Mouse (Mus musculus): ENCODE data around the gene Focad. TPM values are rescaled to one million over a fixed set of nuclear protein-coding genes. Genes with fewer than 3 reads are reported as not detected.

Focad gene
- polyA plus RNA-seq, 1 experiment: 4.7 TPM

DNA sequence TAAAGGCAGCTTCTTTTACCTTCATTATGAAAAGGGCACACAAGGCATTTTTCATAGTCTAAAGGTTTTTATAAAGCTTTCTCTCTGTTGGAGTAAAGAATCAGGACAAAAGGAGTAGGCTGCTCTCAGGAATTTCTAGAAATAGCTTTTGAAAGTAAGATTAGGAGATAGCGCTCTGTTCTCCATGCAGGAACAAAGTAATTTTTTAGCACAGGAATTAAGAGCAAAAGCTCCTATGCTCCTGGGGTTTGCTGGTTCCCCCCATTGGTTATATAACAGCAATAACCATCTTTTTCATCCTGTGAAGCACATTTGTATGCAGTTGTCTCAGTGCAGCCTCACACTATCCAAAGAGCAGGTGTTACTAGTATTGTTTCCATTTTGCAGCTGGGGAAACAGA lies 170.1 kb downstream of the Focad start:
- H3K27ac ChIP-seq (ENCODE audit: insufficient read depth, low read length): no peak overlapping the region
- H3K27me3 ChIP-seq (ENCODE audit: control insufficient read depth, insufficient read depth, low read length): no peaks in the 10 kb centered on the region
- H3K36me3 ChIP-seq (ENCODE audit: control insufficient read depth, insufficient read depth, low read length): no peaks in the 10 kb centered on the region
- H3K4me3 ChIP-seq (ENCODE audit: extremely low read depth, insufficient read depth, insufficient read length): no peak overlapping the region
- H3K4me1 ChIP-seq (ENCODE audit: control insufficient read depth, insufficient read depth, insufficient read length): no peaks in the 10 kb centered on the region
- no peak for DNase-seq (ENCODE audit: low read depth in 1 of 2, low spot score in 2 of 2)
- TF ChIP-seq CTCF (IDR thresholded peaks at IDR 0.05; ENCODE audit: extremely low read depth, insufficient read depth, insufficient read length, insufficient replicate concordance) (no peak), POLR2A (IDR thresholded peaks at IDR 0.05; ENCODE audit: low read depth, low read length) (no peak)
- WGBS: 98% methylated on average over 1 of the region's 1 CpGs

DNA sequence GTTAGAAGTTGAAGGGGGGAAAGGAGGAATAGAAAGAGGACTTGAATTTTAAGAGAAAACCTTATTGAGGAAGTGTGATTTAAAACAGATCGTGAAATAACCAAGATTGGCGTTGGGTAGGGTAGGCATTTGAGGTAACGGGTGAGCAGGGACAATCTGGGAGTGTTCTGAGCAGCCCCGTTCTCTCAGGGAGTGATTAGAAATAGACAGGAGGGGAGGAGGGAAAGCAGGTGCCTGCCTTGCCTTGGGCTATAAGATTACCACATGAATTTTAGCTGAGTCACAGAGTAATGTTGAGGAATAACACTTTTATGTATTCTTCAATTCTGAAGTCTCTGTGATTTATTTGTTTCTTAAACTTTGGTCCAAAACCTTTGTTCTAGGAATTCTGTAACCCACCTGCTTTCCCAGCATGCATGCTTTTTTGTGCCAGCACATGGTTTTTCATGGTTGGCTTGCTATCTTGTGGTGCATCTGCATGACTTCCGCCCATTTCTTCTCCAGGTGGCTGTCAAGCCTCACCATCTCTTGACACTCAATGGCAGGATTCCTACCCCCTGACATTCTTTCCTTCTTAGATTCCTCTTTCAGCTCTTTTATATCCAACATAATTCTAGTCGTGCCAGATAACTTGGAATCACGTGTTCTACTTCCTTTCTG lies 176.1 kb downstream of the Focad start:
- 65% methylated on average over 7 of the region's 7 CpGs for WGBS
- DNase-seq (ENCODE audit: low read depth in 1 of 2, low spot score in 2 of 2): no peak

DNA sequence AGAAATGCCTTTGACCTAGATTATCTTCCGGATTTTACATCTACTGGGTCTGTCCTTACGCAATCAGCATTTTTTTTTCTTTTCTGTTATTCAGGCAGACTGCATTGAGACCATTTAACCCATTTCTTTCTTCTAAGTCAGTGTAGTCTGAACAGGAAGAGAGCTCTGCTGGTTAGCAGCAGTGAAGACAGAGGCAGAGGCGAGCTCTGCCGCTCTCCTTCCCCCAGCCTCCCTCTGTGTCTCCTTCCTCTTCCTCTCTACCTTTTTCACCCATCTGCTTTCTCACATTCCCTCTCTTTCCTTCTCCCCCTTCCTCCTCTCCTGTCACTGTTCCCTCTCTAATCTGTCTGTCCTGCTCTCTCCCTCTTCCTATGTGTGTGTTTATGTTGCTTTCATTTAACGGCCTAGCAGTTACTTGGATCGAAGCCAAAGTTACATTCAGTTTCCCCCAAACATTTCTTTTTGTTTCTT lies 181.2 kb downstream of the Focad start:
- WGBS: 24% methylated on average over 6 of the region's 6 CpGs
- Histone ChIP-seq H3K27me3 (ENCODE audit: control insufficient read depth, insufficient read depth, low read length) (no peaks in the 10 kb centered on the region), H3K4me3 (ENCODE audit: extremely low read depth, insufficient read depth, insufficient read length) (no peak overlapping the region), H3K27ac (ENCODE audit: insufficient read depth, low read length) (no peak overlapping the region), H3K36me3 (ENCODE audit: control insufficient read depth, insufficient read depth, low read length) (no peaks in the 10 kb centered on the region), H3K4me1 (ENCODE audit: control insufficient read depth, insufficient read depth, insufficient read length) (no peaks in the 10 kb centered on the region)
- no peak for TF ChIP-seq POLR2A (IDR thresholded peaks at IDR 0.05; ENCODE audit: low read depth, low read length)
- no peak for TF ChIP-seq CTCF (IDR thresholded peaks at IDR 0.05; ENCODE audit: extremely low read depth, insufficient read depth, insufficient read length, insufficient replicate concordance)
- DNase-seq (ENCODE audit: low read depth in 1 of 2, low spot score in 2 of 2): no peak

More for the DNA sequence above, 176.1 kb downstream of the Focad start:
- Histone ChIP-seq H3K4me3 (ENCODE audit: extremely low read depth, insufficient read depth, insufficient read length) (no peak overlapping the region), H3K4me1 (ENCODE audit: control insufficient read depth, insufficient read depth, insufficient read length) (no peaks in the 10 kb centered on the region), H3K27me3 (ENCODE audit: control insufficient read depth, insufficient read depth, low read length) (no peaks in the 10 kb centered on the region), H3K36me3 (ENCODE audit: control insufficient read depth, insufficient read depth, low read length) (no peaks in the 10 kb centered on the region), H3K27ac (ENCODE audit: insufficient read depth, low read length) (no peak overlapping the region)
- TF ChIP-seq POLR2A (IDR thresholded peaks at IDR 0.05; ENCODE audit: low read depth, low read length) (no peak), CTCF (IDR thresholded peaks at IDR 0.05; ENCODE audit: extremely low read depth, insufficient read depth, insufficient read length, insufficient replicate concordance) (no peak)

DNA sequence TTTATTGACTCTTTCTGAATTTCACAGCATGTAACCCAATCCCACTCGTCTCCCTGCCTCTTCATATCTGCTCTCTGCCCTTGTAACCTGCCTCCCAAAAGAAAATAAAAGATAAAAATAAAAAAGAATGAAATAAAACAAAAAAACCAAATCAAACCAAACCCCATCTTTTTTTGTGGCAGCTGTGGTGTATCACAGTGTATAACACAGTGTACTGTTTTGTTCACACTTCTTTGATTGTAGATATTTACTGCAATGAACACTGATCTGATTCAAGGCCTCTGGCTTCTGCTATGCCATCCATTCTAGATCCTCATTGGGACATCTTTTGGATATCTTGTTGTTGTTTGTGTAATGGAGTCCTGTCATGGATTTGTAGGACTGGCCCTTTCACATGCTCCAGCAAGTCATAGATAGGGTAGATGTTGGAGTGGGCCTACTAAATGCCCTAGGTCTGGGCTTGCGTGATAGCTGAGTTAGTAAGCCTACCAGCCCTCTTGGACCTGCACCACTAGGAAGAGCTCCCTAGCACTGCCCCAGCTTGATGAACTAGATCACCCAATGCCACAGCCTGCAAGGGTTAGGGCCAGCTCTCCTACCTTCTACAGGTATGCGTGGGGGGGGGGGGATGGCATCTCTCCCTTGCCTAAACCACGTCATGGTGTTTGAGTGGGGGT lies 181.8 kb downstream of the Focad start:
- no peak for DNase-seq (ENCODE audit: low read depth in 1 of 2, low spot score in 2 of 2)
- Histone ChIP-seq H3K4me3 (ENCODE audit: extremely low read depth, insufficient read depth, insufficient read length) (no peak overlapping the region), H3K36me3 (ENCODE audit: control insufficient read depth, insufficient read depth, low read length) (no peaks in the 10 kb centered on the region), H3K4me1 (ENCODE audit: control insufficient read depth, insufficient read depth, insufficient read length) (no peaks in the 10 kb centered on the region), H3K27me3 (ENCODE audit: control insufficient read depth, insufficient read depth, low read length) (no peaks in the 10 kb centered on the region), H3K27ac (ENCODE audit: insufficient read depth, low read length) (no peak overlapping the region)
- TF ChIP-seq CTCF (IDR thresholded peaks at IDR 0.05; ENCODE audit: extremely low read depth, insufficient read depth, insufficient read length, insufficient replicate concordance): no peak
- no peak for TF ChIP-seq POLR2A (IDR thresholded peaks at IDR 0.05; ENCODE audit: low read depth, low read length)
- 85% methylated on average over 4 of the region's 4 CpGs for WGBS

DNA sequence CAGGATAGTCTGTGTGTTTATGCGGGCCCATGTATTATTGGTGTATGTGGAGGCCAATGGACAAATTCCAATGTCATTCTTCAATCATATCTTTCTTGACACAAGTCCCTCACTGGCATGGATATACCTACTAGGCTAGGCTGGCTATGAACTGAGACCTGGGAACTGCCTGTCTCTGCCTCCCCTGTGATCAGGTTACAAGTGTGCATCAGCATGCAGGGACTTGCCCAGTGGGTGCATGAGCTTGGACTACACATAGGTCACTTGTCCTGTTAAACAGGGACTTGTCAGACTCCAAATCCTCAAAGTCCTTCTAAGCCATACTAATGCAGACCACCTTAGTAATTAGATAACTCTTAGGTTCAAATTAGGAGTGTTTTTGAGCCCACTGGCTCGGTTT lies 184.1 kb downstream of the Focad start:
- no peak for DNase-seq (ENCODE audit: low read depth in 1 of 2, low spot score in 2 of 2)
- Histone ChIP-seq H3K27me3 (ENCODE audit: control insufficient read depth, insufficient read depth, low read length) (no peaks in the 10 kb centered on the region), H3K4me3 (ENCODE audit: extremely low read depth, insufficient read depth, insufficient read length) (no peak overlapping the region), H3K36me3 (ENCODE audit: control insufficient read depth, insufficient read depth, low read length) (no peaks in the 10 kb centered on the region), H3K4me1 (ENCODE audit: control insufficient read depth, insufficient read depth, insufficient read length) (no peaks in the 10 kb centered on the region), H3K27ac (ENCODE audit: insufficient read depth, low read length) (no peak overlapping the region)
- 95% methylated on average over 2 of the region's 2 CpGs for WGBS
- TF ChIP-seq CTCF (IDR thresholded peaks at IDR 0.05; ENCODE audit: extremely low read depth, insufficient read depth, insufficient read length, insufficient replicate concordance) (no peak), POLR2A (IDR thresholded peaks at IDR 0.05; ENCODE audit: low read depth, low read length) (no peak)

DNA sequence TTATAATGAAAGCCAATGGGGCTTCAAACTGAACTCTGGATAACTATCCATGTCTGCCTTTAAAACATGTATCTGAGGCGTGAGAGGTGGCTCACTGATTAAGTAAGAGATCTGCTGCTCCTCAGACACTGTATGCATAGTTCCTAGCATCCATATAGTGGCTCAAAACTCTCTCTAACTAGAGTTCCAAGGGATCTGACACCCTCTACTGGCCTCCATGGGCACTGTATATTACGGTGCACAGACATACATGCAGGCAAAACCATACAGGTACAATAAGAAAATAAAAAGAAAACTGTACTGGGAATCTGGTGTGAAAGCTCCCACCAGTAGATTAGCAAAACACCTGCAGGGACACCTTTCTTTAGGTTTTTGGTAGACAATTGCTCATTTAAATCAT lies 186.1 kb downstream of the Focad start:
- no peak for TF ChIP-seq POLR2A (IDR thresholded peaks at IDR 0.05; ENCODE audit: low read depth, low read length)
- no peak for TF ChIP-seq CTCF (IDR thresholded peaks at IDR 0.05; ENCODE audit: extremely low read depth, insufficient read depth, insufficient read length, insufficient replicate concordance)
- no peak for DNase-seq (ENCODE audit: low read depth in 1 of 2, low spot score in 2 of 2)
- Histone ChIP-seq H3K4me3 (ENCODE audit: extremely low read depth, insufficient read depth, insufficient read length) (no peak overlapping the region), H3K27ac (ENCODE audit: insufficient read depth, low read length) (no peak overlapping the region), H3K36me3 (ENCODE audit: control insufficient read depth, insufficient read depth, low read length) (no peaks in the 10 kb centered on the region), H3K4me1 (ENCODE audit: control insufficient read depth, insufficient read depth, insufficient read length) (no peaks in the 10 kb centered on the region), H3K27me3 (ENCODE audit: control insufficient read depth, insufficient read depth, low read length) (no peaks in the 10 kb centered on the region)
- WGBS: 92% methylated on average over 2 of the region's 2 CpGs

DNA sequence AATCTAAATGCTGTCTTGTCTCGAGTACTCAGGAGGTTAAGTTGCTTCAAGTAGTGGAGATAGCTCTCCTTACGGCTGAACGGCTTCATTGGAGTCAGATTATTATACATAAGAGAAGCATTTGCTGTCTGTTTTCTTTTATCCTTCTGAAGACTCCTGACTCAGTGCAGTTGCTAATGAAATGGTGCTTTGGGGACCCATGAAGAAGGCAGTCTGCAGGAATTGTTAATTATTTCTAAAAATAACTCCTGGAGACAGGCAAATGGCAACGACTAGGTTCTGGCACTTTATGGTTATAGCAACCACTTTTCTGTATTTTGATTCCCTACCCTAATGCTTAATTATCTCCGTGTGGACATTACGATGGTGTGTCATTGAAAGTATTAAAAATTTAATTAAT lies 201.1 kb downstream of the Focad start:
- no peak for DNase-seq (ENCODE audit: low read depth in 1 of 2, low spot score in 2 of 2)
- Histone ChIP-seq H3K36me3 (ENCODE audit: control insufficient read depth, insufficient read depth, low read length) (no peaks in the 10 kb centered on the region), H3K4me1 (ENCODE audit: control insufficient read depth, insufficient read depth, insufficient read length) (no peaks in the 10 kb centered on the region), H3K27me3 (ENCODE audit: control insufficient read depth, insufficient read depth, low read length) (no peaks in the 10 kb centered on the region), H3K4me3 (ENCODE audit: extremely low read depth, insufficient read depth, insufficient read length) (no peak overlapping the region), H3K27ac (ENCODE audit: insufficient read depth, low read length) (no peak overlapping the region)
- no peak for TF ChIP-seq CTCF (IDR thresholded peaks at IDR 0.05; ENCODE audit: extremely low read depth, insufficient read depth, insufficient read length, insufficient replicate concordance)
- no peak for TF ChIP-seq POLR2A (IDR thresholded peaks at IDR 0.05; ENCODE audit: low read depth, low read length)
- WGBS: 86% methylated on average over 6 of the region's 6 CpGs

Data from spleen, adult 2 months (tissue).